Mouse (Mus musculus): ENCODE data around the gene Rtca. TPM values are rescaled to one million over a fixed set of nuclear protein-coding genes. Genes with fewer than 3 reads are reported as not detected.
A peak's percentile ranks its signal among the peaks of the same experiment; 100 is the strongest.

The Rtca gene
- polyA plus RNA-seq, 1 experiment from 2014 or later, result 68.6 TPM

- Histone ChIP-seq H3K27ac (ENCODE audit: low read depth, low read length) (peak overlapping the region; percentile 60), H3K36me3 (ENCODE audit: control insufficient read depth, insufficient read depth, low read length) (peaks cover 3% of the 10 kb centered on the region; the same call in 1 of the 2 replicates), H3K4me1 (ENCODE audit: control insufficient read depth, insufficient read depth, low read length) (0 out of 2 replicates have a peak, but pooled peaks cover 3% of the 10 kb centered on the region), H3K4me2 (no peak overlapping the region), H3K27me3 (ENCODE audit: control insufficient read depth, insufficient read depth, low read length) (no peaks in the 10 kb centered on the region), H3K9me3 (replicated peaks; ENCODE audit: control insufficient read depth, low read length) (no peaks in the 10 kb centered on the region), H3K9ac (ENCODE audit: low read depth, low read length) (no peak overlapping the region), H3K4me3 (ENCODE audit: low read depth, low read length) (no peak overlapping the region)
- 40% methylated on average over 5 of the region's 5 CpGs for WGBS (ENCODE audit: insufficient replicate concordance)
- no peak for ATAC-seq (replicated peaks; ENCODE audit: insufficient number of reproducible peaks, low FRiP score, low TSS enrichment)
Measured at GRCm38 (mm10) chr3:116529741-116530140, 21.7 kb upstream of the Rtca start.

GRCm38 (mm10) chr3:116520141-116520761 is 12.2 kb upstream of the Rtca start:
- no peak for ATAC-seq (replicated peaks; ENCODE audit: insufficient number of reproducible peaks, low FRiP score, low TSS enrichment)
- Histone ChIP-seq H3K27ac (ENCODE audit: low read depth, low read length) (no peak overlapping the region), H3K4me3 (ENCODE audit: low read depth, low read length) (no peak overlapping the region), H3K9ac (ENCODE audit: low read depth, low read length) (no peak overlapping the region), H3K4me2 (no peak overlapping the region), H3K36me3 (ENCODE audit: control insufficient read depth, insufficient read depth, low read length) (0 out of 2 replicates have a peak, but pooled peaks cover under 1% of the 10 kb centered on the region), H3K4me1 (ENCODE audit: control insufficient read depth, insufficient read depth, low read length) (no peaks in the 10 kb centered on the region), H3K9me3 (replicated peaks; ENCODE audit: control insufficient read depth, low read length) (no peaks in the 10 kb centered on the region), H3K27me3 (ENCODE audit: control insufficient read depth, insufficient read depth, low read length) (no peaks in the 10 kb centered on the region)
- WGBS (ENCODE audit: insufficient replicate concordance), result 77% methylated on average over 12 of the region's 12 CpGs

GRCm38 (mm10) chr3:116512904-116513716 is 5.1 kb upstream of the Rtca start, which contains the start of gene Dbt:
Gene Dbt, plus strand, starts transcription at chr3:116513070.
- Histone ChIP-seq H3K4me1 (ENCODE audit: control insufficient read depth, insufficient read depth, low read length) (peaks cover 6% of the 10 kb centered on the region; the same call in 1 of the 2 replicates), H3K9ac (ENCODE audit: low read depth, low read length) (peak within 1 kb of the TSS; percentile 73), H3K9me3 (replicated peaks; ENCODE audit: control insufficient read depth, low read length) (no peaks in the 10 kb centered on the region), H3K27me3 (ENCODE audit: control insufficient read depth, insufficient read depth, low read length) (no peaks in the 10 kb centered on the region), H3K4me2 (peak within 1 kb of the TSS; percentile 60), H3K36me3 (ENCODE audit: control insufficient read depth, insufficient read depth, low read length) (no peaks in the 10 kb centered on the region), H3K27ac (ENCODE audit: low read depth, low read length) (0 out of 2 replicates have a peak within 1 kb of the TSS, but pooled peaks have one; percentile 17), H3K4me3 (ENCODE audit: low read depth, low read length) (peak within 1 kb of the TSS; percentile 58)
- 1% methylated on average over 36 of the region's 36 CpGs for WGBS (ENCODE audit: insufficient replicate concordance)
- peak; percentile 87 for ATAC-seq (replicated peaks; ENCODE audit: insufficient number of reproducible peaks, low FRiP score, low TSS enrichment)

- Histone ChIP-seq H3K36me3 (ENCODE audit: control insufficient read depth, insufficient read depth, low read length) (no peaks in the 10 kb centered on the region), H3K27ac (ENCODE audit: low read depth, low read length) (no peak overlapping the region), H3K4me1 (ENCODE audit: control insufficient read depth, insufficient read depth, low read length) (peaks cover 6% of the 10 kb centered on the region; the same call in 1 of the 2 replicates), H3K9me3 (replicated peaks; ENCODE audit: control insufficient read depth, low read length) (no peaks in the 10 kb centered on the region), H3K4me2 (peak overlapping the region; percentile 60), H3K9ac (ENCODE audit: low read depth, low read length) (no peak overlapping the region), H3K4me3 (ENCODE audit: low read depth, low read length) (peak overlapping the region; percentile 58), H3K27me3 (ENCODE audit: control insufficient read depth, insufficient read depth, low read length) (no peaks in the 10 kb centered on the region)
- no peak for ATAC-seq (replicated peaks; ENCODE audit: insufficient number of reproducible peaks, low FRiP score, low TSS enrichment)
- WGBS (ENCODE audit: insufficient replicate concordance), result 39% methylated on average over 12 of the region's 12 CpGs
Measured at GRCm38 (mm10) chr3:116512151-116512903, 4.3 kb upstream of the Rtca start.

- Histone ChIP-seq H3K9me3 (replicated peaks; ENCODE audit: control insufficient read depth, low read length) (no peaks in the 10 kb centered on the region), H3K4me1 (ENCODE audit: control insufficient read depth, insufficient read depth, low read length) (no peaks in the 10 kb centered on the region), H3K4me2 (no peak overlapping the region), H3K27ac (ENCODE audit: low read depth, low read length) (no peak overlapping the region), H3K9ac (ENCODE audit: low read depth, low read length) (no peak overlapping the region), H3K27me3 (ENCODE audit: control insufficient read depth, insufficient read depth, low read length) (no peaks in the 10 kb centered on the region), H3K36me3 (ENCODE audit: control insufficient read depth, insufficient read depth, low read length) (peaks cover 51% of the 10 kb centered on the region), H3K4me3 (ENCODE audit: low read depth, low read length) (no peak overlapping the region)
- ATAC-seq (replicated peaks; ENCODE audit: insufficient number of reproducible peaks, low FRiP score, low TSS enrichment), result no peak
- WGBS (ENCODE audit: insufficient replicate concordance), result 94% methylated on average over 1 of the region's 1 CpGs
Measured at GRCm38 (mm10) chr3:116495671-116496070, 12.3 kb downstream of the Rtca start.

- H3K4me1 ChIP-seq (ENCODE audit: control insufficient read depth, insufficient read depth, low read length), result no peaks in the 10 kb centered on the region
- H3K9ac ChIP-seq (ENCODE audit: low read depth, low read length), result no peak overlapping the region
- H3K9me3 ChIP-seq (replicated peaks; ENCODE audit: control insufficient read depth, low read length), result no peaks in the 10 kb centered on the region
- no peak overlapping the region for H3K27ac ChIP-seq (ENCODE audit: low read depth, low read length)
- 75% methylated on average over 5 of the region's 5 CpGs for WGBS (ENCODE audit: insufficient replicate concordance)
- peaks cover 44% of the 10 kb centered on the region for H3K36me3 ChIP-seq (ENCODE audit: control insufficient read depth, insufficient read depth, low read length)
- no peak overlapping the region for H3K4me3 ChIP-seq (ENCODE audit: low read depth, low read length)
- H3K27me3 ChIP-seq (ENCODE audit: control insufficient read depth, insufficient read depth, low read length), result no peaks in the 10 kb centered on the region
- ATAC-seq (replicated peaks; ENCODE audit: insufficient number of reproducible peaks, low FRiP score, low TSS enrichment), result no peak
- no peak overlapping the region for H3K4me2 ChIP-seq
Measured at GRCm38 (mm10) chr3:116493658-116494057, 14.3 kb downstream of the Rtca start.

GRCm38 (mm10) chr3:116491923-116492454 is 16.0 kb downstream of the Rtca start:
- H3K27me3 ChIP-seq (ENCODE audit: control insufficient read depth, insufficient read depth, low read length), result no peaks in the 10 kb centered on the region
- H3K4me3 ChIP-seq (ENCODE audit: low read depth, low read length), result no peak overlapping the region
- no peaks in the 10 kb centered on the region for H3K9me3 ChIP-seq (replicated peaks; ENCODE audit: control insufficient read depth, low read length)
- no peak overlapping the region for H3K9ac ChIP-seq (ENCODE audit: low read depth, low read length)
- no peaks in the 10 kb centered on the region for H3K4me1 ChIP-seq (ENCODE audit: control insufficient read depth, insufficient read depth, low read length)
- no peak overlapping the region for H3K4me2 ChIP-seq
- H3K36me3 ChIP-seq (ENCODE audit: control insufficient read depth, insufficient read depth, low read length), result peaks cover 44% of the 10 kb centered on the region
- no peak overlapping the region for H3K27ac ChIP-seq (ENCODE audit: low read depth, low read length)
- no peak for ATAC-seq (replicated peaks; ENCODE audit: insufficient number of reproducible peaks, low FRiP score, low TSS enrichment)
- 94% methylated on average over 1 of the region's 1 CpGs for whole genome bisulfite sequencing (ENCODE audit: insufficient replicate concordance)

GRCm38 (mm10) chr3:116490920-116491319 is 17.1 kb downstream of the Rtca start:
- H3K27ac ChIP-seq (ENCODE audit: low read depth, low read length), result no peak overlapping the region
- no peaks in the 10 kb centered on the region for H3K27me3 ChIP-seq (ENCODE audit: control insufficient read depth, insufficient read depth, low read length)
- H3K36me3 ChIP-seq (ENCODE audit: control insufficient read depth, insufficient read depth, low read length), result peaks cover 40% of the 10 kb centered on the region
- no peak for ATAC-seq (replicated peaks; ENCODE audit: insufficient number of reproducible peaks, low FRiP score, low TSS enrichment)
- no peaks in the 10 kb centered on the region for H3K9me3 ChIP-seq (replicated peaks; ENCODE audit: control insufficient read depth, low read length)
- H3K4me1 ChIP-seq (ENCODE audit: control insufficient read depth, insufficient read depth, low read length), result no peaks in the 10 kb centered on the region
- no peak overlapping the region for H3K4me3 ChIP-seq (ENCODE audit: low read depth, low read length)
- 90% methylated on average over 5 of the region's 5 CpGs for WGBS (ENCODE audit: insufficient replicate concordance)
- no peak overlapping the region for H3K9ac ChIP-seq (ENCODE audit: low read depth, low read length)
- no peak overlapping the region for H3K4me2 ChIP-seq
